ENCODE assay signal across 16 mouse cellular contexts in the genomic region with DNA sequence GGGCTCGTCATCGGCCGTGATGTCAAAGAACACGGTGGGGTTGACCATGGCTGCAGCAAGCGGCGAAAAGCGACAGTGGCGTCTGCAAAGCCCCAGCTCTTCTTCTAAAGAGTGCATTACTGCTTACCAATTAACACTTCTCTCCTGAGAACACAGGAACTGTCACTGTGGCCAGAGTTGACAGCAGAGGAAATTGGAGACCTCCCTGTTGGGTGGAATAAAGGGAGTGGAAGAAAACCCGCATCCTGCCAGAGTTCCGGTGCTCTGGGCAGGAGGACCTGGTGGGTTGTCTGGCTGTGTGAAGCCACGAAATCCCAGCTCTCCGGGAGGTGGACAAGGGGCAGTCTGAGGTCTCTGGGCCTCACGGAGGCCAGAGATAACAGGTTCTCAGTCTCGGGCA.
"Had no signal": no experiment of that assay in that cellular context is flagged by ENCODE, and none has a peak within 500 bp of the region (broad histone marks: within the 10 kb centered on the region; RNA-seq: fewer than 3 reads in every experiment).

No protein-coding gene starts in this region.

- ATAC-seq: liver, embryonic 12.5 days; liver, postnatal 0 days; lung, postnatal 0 days; midbrain, embryonic 13.5 days; midbrain, embryonic 15.5 days; midbrain, embryonic 16.5 days had no signal

- DNase-seq: left cerebral cortex, postnatal 4 days; liver, embryonic 13.5 days; liver, postnatal 0 days; lung, adult 18-20 months; lung, adult 2 months; lung, embryonic 14.5 days; lung, postnatal 10 days; lung, postnatal 14 days; lung, postnatal 36 days; lung, postnatal 4 days; midbrain, embryonic 14.5 days had no signal
